Mouse (Mus musculus) CD4-positive, CD25-positive, alpha-beta regulatory T cell, adult 4 months (primary cell): ENCODE measurements around the gene Defb7. TPM values are rescaled to one million over a fixed set of nuclear protein-coding genes. Genes with fewer than 3 reads are reported as not detected.

Experiments used
- ATAC-seq: one replicate; pipeline ENCODE4 v1.8.0; 2017
- polyA plus RNA-seq, 2 experiments: library from polyadenylated mRNA; unstranded; fragments of 100-300 nt; shearing (Covaris generic); gene quantifications; one replicate each; pipeline ENCODE4 v1.2.1; 2017

Defb7 gene
- polyA plus RNA-seq: not detected

DNA sequence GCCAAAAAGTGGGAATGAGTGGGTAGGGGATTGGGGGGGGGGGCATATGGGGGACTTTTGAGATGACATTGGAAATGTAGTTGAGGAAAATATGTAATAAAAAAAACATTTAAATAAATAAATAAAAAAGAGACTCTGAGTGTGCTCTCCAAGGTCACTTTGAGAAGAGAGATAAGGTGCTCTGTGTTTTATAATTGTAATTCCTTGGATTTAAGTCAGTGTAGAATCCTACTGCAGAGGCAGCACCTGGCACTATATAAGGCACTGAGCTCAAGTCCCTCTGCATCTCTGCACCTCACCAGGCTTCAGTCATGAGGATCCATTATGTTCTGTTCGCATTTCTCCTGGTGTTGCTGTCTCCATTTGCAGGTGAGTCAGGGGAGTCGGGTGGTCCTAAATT is at the start of gene Defb7:
Defb7 (plus strand) TSS at position 301 of the 400 bp plus-strand sequence.
- no peak for ATAC-seq

GRCm38 (mm10) chr8:19446378-19446777 is 48.5 kb upstream of the Defb7 start:
- ATAC-seq: no peak

DNA sequence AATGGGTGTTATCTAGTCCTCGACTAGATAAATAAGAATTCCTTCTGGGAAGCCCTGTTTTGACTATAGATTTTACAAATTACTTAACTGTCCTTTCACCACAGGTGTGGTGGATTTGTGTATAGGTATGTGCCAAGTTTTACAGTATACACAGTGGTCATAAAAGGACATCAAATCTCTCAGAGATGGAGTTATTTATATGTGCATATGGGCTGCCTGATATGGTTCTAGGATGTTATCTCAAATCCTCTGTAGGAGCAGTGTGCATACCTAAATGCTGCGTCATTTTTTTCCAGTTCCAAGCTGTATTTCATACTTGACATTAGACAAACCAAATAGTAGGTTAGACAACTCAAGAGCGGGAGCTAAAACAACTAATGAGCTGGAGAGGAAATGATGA is 33.5 kb upstream of the Defb7 start:
- ATAC-seq: no peak

GRCm38 (mm10) chr8:19469026-19469425 is 25.9 kb upstream of the Defb7 start:
- ATAC-seq: no peak

DNA sequence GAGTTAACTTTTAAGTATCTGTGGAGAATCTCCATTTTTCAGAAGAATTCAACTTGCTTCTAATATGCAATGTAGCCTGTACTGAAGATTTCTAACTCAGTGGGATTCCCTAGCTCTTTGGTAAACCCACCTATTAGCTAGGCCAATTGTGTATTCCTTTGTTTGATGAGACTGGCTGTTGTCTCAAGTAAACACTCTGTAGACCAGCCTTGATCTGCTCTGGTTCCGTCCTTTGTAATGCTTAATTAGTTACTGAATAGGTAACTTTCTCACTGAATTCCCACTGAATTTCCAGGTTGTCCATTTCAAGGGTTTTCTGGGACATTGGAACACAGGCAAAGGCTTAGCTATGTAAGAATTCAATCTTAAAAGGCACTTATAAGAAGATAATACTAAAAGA is 5.6 kb downstream of the Defb7 start:
- ATAC-seq: no peak

DNA sequence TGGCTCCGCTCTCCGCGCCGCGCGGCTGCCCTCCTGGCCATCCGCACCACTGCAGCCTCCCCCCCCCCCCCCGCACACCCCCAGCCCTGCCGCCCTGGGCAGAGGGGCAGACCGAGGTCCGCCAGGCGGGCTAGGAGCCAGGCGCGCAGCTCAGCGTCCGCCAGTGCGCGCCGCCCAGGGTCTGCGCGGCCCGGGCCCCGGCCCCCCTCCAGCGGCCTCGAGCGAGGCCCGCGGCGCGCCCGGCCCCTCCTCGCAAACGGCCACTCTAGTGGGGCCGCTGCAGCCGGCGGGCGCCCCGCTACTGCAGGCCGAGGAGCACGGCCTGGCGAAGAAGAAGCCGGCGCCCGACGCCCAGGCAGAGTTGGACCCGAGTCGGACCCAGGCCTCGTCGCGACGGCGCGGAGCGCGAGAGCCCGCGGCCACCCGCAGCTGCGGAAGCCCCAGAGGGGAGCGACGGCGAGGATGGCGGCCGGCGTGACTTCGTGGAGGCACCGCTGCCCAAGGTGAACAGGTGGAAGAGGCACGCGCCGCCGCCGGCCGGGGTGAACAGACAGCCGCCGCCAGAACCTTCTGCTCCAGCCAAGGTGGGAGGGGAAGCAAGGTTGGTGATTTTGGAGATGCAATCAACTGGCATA is 40.4 kb downstream of the Defb7 start:
- no peak for ATAC-seq

GRCm38 (mm10) chr8:19540376-19540775 is 45.5 kb downstream of the Defb7 start:
- ATAC-seq: no peak

Other genes starting within 250 kb of the Defb7 start
- not detected for gene Defb5, start 247.5 kb upstream of the Defb7 start, polyA plus RNA-seq
- gene Defb3, start 201.7 kb upstream of the Defb7 start, polyA plus RNA-seq: not detected
- gene Defb8, start 47.5 kb upstream of the Defb7 start, polyA plus RNA-seq: not detected
- under 1 TPM in 1 of 2 experiments, not detected in 1; 0.15 TPM for gene 4930467E23Rik, start 234.5 kb downstream of the Defb7 start, polyA plus RNA-seq